Mouse (Mus musculus) forebrain, postnatal 0 days (tissue): ENCODE measurements around the gene Wdr73. TPM values are rescaled to one million over a fixed set of nuclear protein-coding genes. Genes with fewer than 3 reads are reported as not detected.

Source experiments
- ATAC-seq: fragments of 200-750 bp; cut with Nextera tagmentation; 2 replicates; pipeline ENCODE4 v1.8.0; 2017; ENCODE audit warnings: mild to moderate bottlenecking, moderate library complexity
- DNase-seq: peaks from one replicate; pipeline ENCODE4 v3.0.0-alpha.2; 2015
- H3K27ac ChIP-seq: fragments of 300-500 bp; sonication (generic); 2 replicates; pipeline ENCODE4 v1.5.1; 2014; ENCODE audit warnings: low read depth, mild to moderate bottlenecking, antibody characterized with exemption, low read length, moderate library complexity, mixed read lengths
- H3K27me3 ChIP-seq: fragments of 300-500 bp; sonication (generic); 2 replicates; pipeline ENCODE4 v1.6.1; 2014; ENCODE audit warnings: mild to moderate bottlenecking, low read length, mixed read lengths; ENCODE audit not compliant: insufficient read depth
- H3K36me3 ChIP-seq: fragments of 300-500 bp; sonication (generic); 2 replicates; pipeline ENCODE4 v1.6.1; 2014; ENCODE audit warnings: mild to moderate bottlenecking, moderate library complexity; ENCODE audit not compliant: insufficient read depth
- H3K4me1 ChIP-seq: fragments of 300-500 bp; sonication (generic); 2 replicates; pipeline ENCODE4 v1.6.1; 2014; ENCODE audit warnings: antibody characterized with exemption; ENCODE audit not compliant: insufficient read depth
- H3K4me2 ChIP-seq: fragments of 300-500 bp; sonication (generic); 2 replicates; pipeline ENCODE4 v1.6.1; 2014; ENCODE audit warnings: low read depth, mild to moderate bottlenecking, moderate library complexity
- H3K4me3 ChIP-seq: fragments of 300-500 bp; sonication (generic); 2 replicates; pipeline ENCODE4 v1.5.1; 2014; ENCODE audit warnings: low read depth, low read length, mixed read lengths
- H3K9ac ChIP-seq: fragments of 300-500 bp; sonication (generic); 2 replicates; pipeline ENCODE4 v1.6.1; 2014; ENCODE audit warnings: mild to moderate bottlenecking
- H3K9me3 ChIP-seq: fragments of 300-500 bp; sonication (generic); 2 replicates; pipeline ENCODE4 v1.6.1; 2016; ENCODE audit warnings: low read length
- CTCF ChIP-seq: sonication (generic); IDR thresholded peaks from 2 replicates; pipeline ENCODE4 v1.5.1; 2016; ENCODE audit warnings: antibody characterized with exemption, control low read depth, low read depth
- WGBS: fragments of 180-500 bp; shearing (Covaris S2); extraction: QIAGEN DNeasy Blood & Tissue Kit; methylation state at CpG from one replicate; pipeline ENCODE4 v1.1.7; 2014; 5-methylcytosine and 5-hydroxymethylcytosine counted together
- polyA plus RNA-seq: library from polyadenylated mRNA; unstranded; fragments of >200 nt; fragmentation: Nextera tagmentation; extraction: Ambion mirVana; gene quantifications from 2 replicates; pipeline ENCODE4 v1.2.1, GENCODE M21; 2015
- total RNA-seq: library from RNA; depleted of rRNA; stranded (reverse); fragments of >200 nt; gene quantifications from 2 replicates; pipeline ENCODE4 v1.2.3, GENCODE M21; 2014; rRNA removed

The Wdr73 gene
- total and polyA plus RNA-seq, 2 experiments from 2014 or later, result 41.2 to 54.0 TPM

- H3K27me3 ChIP-seq, result no peaks in the 10 kb centered on the region
- 76% methylated on average over 15 of the region's 15 CpGs for WGBS
- H3K36me3 ChIP-seq, result no peaks in the 10 kb centered on the region
- no peak for TF ChIP-seq CTCF
- no peak overlapping the region for H3K9ac ChIP-seq
- H3K9me3 ChIP-seq, result no peaks in the 10 kb centered on the region
- ATAC-seq (no peak), DNase-seq (no peak)
- H3K27ac ChIP-seq, result no peak overlapping the region
- no peak overlapping the region for H3K4me2 ChIP-seq
- H3K4me1 ChIP-seq, result no peaks in the 10 kb centered on the region
- H3K4me3 ChIP-seq, result no peak overlapping the region
Measured at GRCm38 (mm10) chr7:80845621-80846279, 55.3 kb downstream of the Wdr73 start.

GRCm38 (mm10) chr7:80844691-80845090 is 56.4 kb downstream of the Wdr73 start:
- ATAC-seq, result no peak

DNA sequence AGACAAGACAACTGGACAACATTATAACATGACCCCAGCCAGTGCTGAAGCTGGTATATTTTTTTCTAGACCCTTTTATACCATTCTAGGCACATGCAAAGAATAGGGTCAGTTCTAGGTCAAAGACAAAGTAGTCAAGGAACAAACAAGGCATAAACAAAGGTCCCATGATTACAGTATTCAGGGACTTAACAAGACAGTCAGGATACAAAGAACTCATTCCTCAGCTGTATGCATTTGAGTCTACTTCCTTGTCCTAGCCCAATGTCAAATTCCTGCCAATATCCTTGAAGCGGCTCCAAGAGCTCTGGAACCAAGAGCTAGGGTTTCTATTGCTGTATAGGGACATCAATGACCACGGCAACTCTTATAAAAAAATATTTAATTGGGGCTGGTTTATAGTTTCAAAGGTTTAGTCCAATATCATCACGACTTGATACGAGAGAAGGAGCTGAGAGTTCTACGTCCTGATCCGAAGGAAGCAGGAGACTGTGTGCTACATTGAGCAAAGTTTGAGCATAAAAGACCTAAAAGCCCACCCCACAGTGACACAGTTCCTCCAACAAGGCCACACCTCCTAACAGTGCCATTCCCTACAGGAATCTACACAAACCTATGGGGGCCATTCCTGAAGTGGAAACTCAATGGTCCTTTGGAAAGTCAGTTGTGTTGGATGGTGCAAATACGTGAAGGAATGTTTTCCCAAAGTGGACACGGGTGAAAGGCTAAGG is 57.0 kb downstream of the Wdr73 start:
- Histone ChIP-seq H3K4me3 (no peak overlapping the region), H3K4me1 (no peaks in the 10 kb centered on the region), H3K4me2 (no peak overlapping the region), H3K27me3 (no peaks in the 10 kb centered on the region), H3K27ac (no peak overlapping the region), H3K9ac (no peak overlapping the region), H3K9me3 (no peaks in the 10 kb centered on the region), H3K36me3 (no peaks in the 10 kb centered on the region)
- ATAC-seq, result no peak
- 90% methylated on average over 8 of the region's 8 CpGs for WGBS
- no peak for TF ChIP-seq CTCF
- DNase-seq, result no peak

More at GRCm38 (mm10) chr7:80844691-80845090, 56.4 kb downstream of the Wdr73 start:
- H3K36me3 ChIP-seq, result no peaks in the 10 kb centered on the region
- H3K27ac ChIP-seq, result no peak overlapping the region
- H3K9me3 ChIP-seq, result no peaks in the 10 kb centered on the region
- DNase-seq, result no peak
- no peaks in the 10 kb centered on the region for H3K4me1 ChIP-seq
- no peak overlapping the region for H3K9ac ChIP-seq
- no peaks in the 10 kb centered on the region for H3K27me3 ChIP-seq
- no peak overlapping the region for H3K4me2 ChIP-seq
- H3K4me3 ChIP-seq, result no peak overlapping the region
- WGBS, result 95% methylated on average over 12 of the region's 12 CpGs
- TF ChIP-seq CTCF, result no peak

DNA sequence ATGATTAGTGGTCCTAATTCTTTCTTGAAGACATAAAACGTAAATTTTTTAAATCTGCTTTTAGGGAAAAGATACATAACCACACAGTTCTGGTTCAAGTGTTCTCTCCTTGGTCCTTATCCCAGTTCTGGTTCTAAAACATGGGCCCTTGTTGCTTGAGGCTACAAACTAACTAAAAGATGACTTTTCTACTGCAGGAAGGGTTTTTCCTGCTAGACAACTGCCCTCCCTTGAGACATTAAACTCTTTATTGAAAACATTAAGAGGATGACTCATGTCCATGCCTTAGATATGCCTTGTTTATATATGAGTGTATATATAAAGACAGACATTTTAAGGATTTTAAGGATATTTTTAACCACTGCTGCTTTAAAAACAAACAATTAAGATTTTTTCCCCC is 57.9 kb downstream of the Wdr73 start:
- ATAC-seq, result no peak
- H3K4me3 ChIP-seq, result no peak overlapping the region
- H3K36me3 ChIP-seq, result no peaks in the 10 kb centered on the region
- H3K27ac ChIP-seq, result no peak overlapping the region
- H3K9ac ChIP-seq, result no peak overlapping the region
- no peak for DNase-seq
- no peaks in the 10 kb centered on the region for H3K9me3 ChIP-seq
- no peaks in the 10 kb centered on the region for H3K4me1 ChIP-seq
- no peak for TF ChIP-seq CTCF
- no peaks in the 10 kb centered on the region for H3K27me3 ChIP-seq
- H3K4me2 ChIP-seq, result no peak overlapping the region
- 88% methylated on average over 1 of the region's 1 CpGs for WGBS

DNA sequence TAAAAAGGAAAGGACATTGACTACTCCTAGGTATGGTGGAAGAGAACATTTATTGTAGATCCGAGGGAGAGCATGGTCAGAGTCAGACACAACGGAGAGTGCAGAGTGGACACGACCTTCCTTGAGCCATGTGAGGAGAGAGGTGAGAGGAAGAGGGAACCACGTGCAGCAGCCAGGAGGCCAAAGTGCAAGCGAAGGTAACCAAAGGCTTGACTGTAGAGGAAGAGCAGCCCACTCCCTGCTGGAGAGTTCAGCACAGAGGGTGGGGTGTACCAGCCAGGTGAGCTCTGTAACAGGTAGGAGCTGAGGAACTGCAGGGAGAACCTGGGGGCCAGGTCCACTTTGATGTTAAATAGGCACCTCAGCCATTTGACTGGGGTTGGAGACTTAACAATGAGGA is 58.9 kb downstream of the Wdr73 start:
- H3K4me2 ChIP-seq, result no peak overlapping the region
- DNase-seq, result no peak
- TF ChIP-seq CTCF, result no peak
- no peak overlapping the region for H3K27ac ChIP-seq
- H3K4me3 ChIP-seq, result no peak overlapping the region
- no peak overlapping the region for H3K9ac ChIP-seq
- no peaks in the 10 kb centered on the region for H3K36me3 ChIP-seq
- 71% methylated on average over 5 of the region's 5 CpGs for WGBS
- no peaks in the 10 kb centered on the region for H3K9me3 ChIP-seq
- no peak for ATAC-seq
- H3K27me3 ChIP-seq, result no peaks in the 10 kb centered on the region
- no peaks in the 10 kb centered on the region for H3K4me1 ChIP-seq

GRCm38 (mm10) chr7:80840937-80841336 is 60.1 kb downstream of the Wdr73 start:
- ATAC-seq (no peak), DNase-seq (no peak)
- H3K9me3 ChIP-seq, result no peaks in the 10 kb centered on the region
- no peak overlapping the region for H3K4me3 ChIP-seq
- 71% methylated on average over 4 of the region's 4 CpGs for WGBS
- H3K27me3 ChIP-seq, result no peaks in the 10 kb centered on the region
- no peaks in the 10 kb centered on the region for H3K4me1 ChIP-seq
- no peak overlapping the region for H3K27ac ChIP-seq
- no peaks in the 10 kb centered on the region for H3K36me3 ChIP-seq
- H3K4me2 ChIP-seq, result no peak overlapping the region
- no peak overlapping the region for H3K9ac ChIP-seq
- TF ChIP-seq CTCF, result no peak

Other genes starting within 250 kb of the Wdr73 start
- gene Crtc3, start 212.4 kb downstream of the Wdr73 start, total RNA-seq, result 14.8 and 17.8 TPM in 2 replicates
- 10.6 and 14.2 TPM in 2 replicates for gene Crtc3, start 212.4 kb downstream of the Wdr73 start, polyA plus RNA-seq
- 30.1 and 35.9 TPM in 2 replicates for gene Iqgap1, start 75.3 kb downstream of the Wdr73 start, total RNA-seq
- 8.6 and 11.5 TPM in 2 replicates for gene Iqgap1, start 75.3 kb downstream of the Wdr73 start, polyA plus RNA-seq
- 29.1 and 38.3 TPM in 2 replicates for gene Zscan2, start 40.3 kb downstream of the Wdr73 start, total RNA-seq
- gene Zscan2, start 40.3 kb downstream of the Wdr73 start, polyA plus RNA-seq, result 1.6 and 3.3 TPM in 2 replicates
- 8.6 and 13.5 TPM in 2 replicates for gene Nmb, start 3.8 kb upstream of the Wdr73 start, total RNA-seq
- gene Nmb, start 3.8 kb upstream of the Wdr73 start, polyA plus RNA-seq, result 10.9 and 13.9 TPM in 2 replicates
- 64.6 and 72.5 TPM in 2 replicates for gene Sec11a, start 46.5 kb upstream of the Wdr73 start, total RNA-seq
- gene Sec11a, start 46.5 kb upstream of the Wdr73 start, polyA plus RNA-seq, result 133 and 140 TPM in 2 replicates
- gene Zfp592, start 92.4 kb upstream of the Wdr73 start, total RNA-seq, result 22.0 and 22.1 TPM in 2 replicates
- gene Zfp592, start 92.4 kb upstream of the Wdr73 start, polyA plus RNA-seq, result 3.9 and 5.2 TPM in 2 replicates
- 0.43 TPM in 1 of 2 replicates, not detected in the other for gene Alpk3, start 156.3 kb upstream of the Wdr73 start, total RNA-seq
- gene Alpk3, start 156.3 kb upstream of the Wdr73 start, polyA plus RNA-seq, result 0.04 and 0.07 TPM in 2 replicates
- 0.48 TPM in 1 of 2 replicates, not detected in the other for gene Slc28a1, start 213.5 kb upstream of the Wdr73 start, total RNA-seq
- 0.12 TPM in 1 of 2 replicates, not detected in the other for gene Slc28a1, start 213.5 kb upstream of the Wdr73 start, polyA plus RNA-seq